ENCODE assay signal across 8 mouse cellular contexts in genomic region chr10:75833456-75834080, GRCm38 (mm10). TPM values are rescaled to one million over a fixed set of nuclear protein-coding genes. Genes with fewer than 3 reads are reported as not detected.
DNase-seq lines count a peak whose midpoint lies in the region; ATAC-seq and TF ChIP-seq lines count a peak whose summit lies in the region.

No protein-coding gene starts in this region.

- 25% methylated on average over 21 of the region's 21 CpGs for WGBS in forebrain, embryonic 14.5 days
- 12% methylated on average over 21 of the region's 21 CpGs for WGBS in intestine, embryonic 16.5 days
- WGBS in lung, embryonic 14.5 days, result 6% methylated on average over 21 of the region's 21 CpGs

- DNase-seq in heart, adult 18-20 months, result peak; percentile 41 to 53
- no peak for DNase-seq in heart, postnatal 4 days
- no peak for DNase-seq in forebrain, embryonic 14.5 days (ENCODE audit: low spot score)
- peak; percentile 43 for DNase-seq in lung, embryonic 14.5 days
- DNase-seq in spleen, postnatal 10 days (ENCODE audit: low spot score in 2 of 2), result peak; percentile 47 to 56

- peak overlapping the region; percentile 29; the same call in 1 of the 2 replicates for H3K4me3 ChIP-seq in forebrain, embryonic 14.5 days (ENCODE audit: low read depth, low read length)
- peak overlapping the region; percentile 60 for H3K4me3 ChIP-seq in intestine, embryonic 16.5 days (ENCODE audit: low read length)
- peak overlapping the region; percentile 41 for H3K4me3 ChIP-seq in lung, embryonic 14.5 days (ENCODE audit: low read depth, low read length)

- peaks cover 9% of the 10 kb centered on the region; the same call in 1 of the 2 replicates for H3K4me1 ChIP-seq in forebrain, embryonic 14.5 days (ENCODE audit: control insufficient read depth, insufficient read depth, low read length)
- peaks cover 19% of the 10 kb centered on the region for H3K4me1 ChIP-seq in intestine, embryonic 16.5 days (ENCODE audit: control insufficient read depth, insufficient read depth, low read length)
- peaks cover 25% of the 10 kb centered on the region for H3K4me1 ChIP-seq in lung, embryonic 14.5 days (ENCODE audit: insufficient read depth)

- no peak for TF ChIP-seq CTCF in lung, embryonic 14.5 days (IDR thresholded peaks at IDR 0.05; ENCODE audit: low read depth)

- H3K4me2 ChIP-seq in forebrain, embryonic 14.5 days (ENCODE audit: low read length), result peak overlapping the region; percentile 56
- H3K4me2 ChIP-seq in intestine, embryonic 16.5 days (ENCODE audit: low read depth, low read length), result peak overlapping the region; percentile 82
- peak overlapping the region; percentile 74 for H3K4me2 ChIP-seq in lung, embryonic 14.5 days

- no peaks in the 10 kb centered on the region for H3K9me3 ChIP-seq in forebrain, embryonic 14.5 days (replicated peaks; ENCODE audit: control insufficient read depth, low read length)
- no peaks in the 10 kb centered on the region for H3K9me3 ChIP-seq in intestine, embryonic 16.5 days (ENCODE audit: control insufficient read depth, low read length)
- H3K9me3 ChIP-seq in lung, embryonic 14.5 days (ENCODE audit: low read depth, low read length), result no peaks in the 10 kb centered on the region

- H3K36me3 ChIP-seq in forebrain, embryonic 14.5 days (ENCODE audit: control insufficient read depth, insufficient read depth, low read length), result no peaks in the 10 kb centered on the region
- no peaks in the 10 kb centered on the region for H3K36me3 ChIP-seq in intestine, embryonic 16.5 days (ENCODE audit: control insufficient read depth, insufficient read depth, low read length)
- no peaks in the 10 kb centered on the region for H3K36me3 ChIP-seq in lung, embryonic 14.5 days (ENCODE audit: insufficient read depth)

- no peaks in the 10 kb centered on the region; the same call in 1 of the 2 replicates for H3K27me3 ChIP-seq in forebrain, embryonic 14.5 days (replicated peaks; ENCODE audit: control insufficient read depth, insufficient read depth, low read length)
- no peaks in the 10 kb centered on the region for H3K27me3 ChIP-seq in intestine, embryonic 16.5 days (replicated peaks; ENCODE audit: control insufficient read depth, insufficient read depth, low read length)
- H3K27me3 ChIP-seq in lung, embryonic 14.5 days (ENCODE audit: insufficient read depth, low read length), result no peaks in the 10 kb centered on the region

- ATAC-seq in forebrain, embryonic 14.5 days, result no peak
- no peak for ATAC-seq in intestine, embryonic 16.5 days
- ATAC-seq in lung, embryonic 14.5 days (ENCODE audit: insufficient read depth), result no peak
- ATAC-seq in cerebellum, adult (ENCODE audit: insufficient number of reproducible peaks, low FRiP score, low TSS enrichment), result no peak
- ATAC-seq in frontal cortex, adult (ENCODE audit: low TSS enrichment), result no peak

- H3K27ac ChIP-seq in forebrain, embryonic 14.5 days (ENCODE audit: low read depth, low read length), result no peak overlapping the region
- H3K27ac ChIP-seq in intestine, embryonic 16.5 days (ENCODE audit: low read length), result peak overlapping the region; percentile 81
- H3K27ac ChIP-seq in lung, embryonic 14.5 days (ENCODE audit: low read depth), result peak overlapping the region; percentile 70

- no peak overlapping the region for H3K9ac ChIP-seq in forebrain, embryonic 14.5 days (ENCODE audit: low read length)
- peak overlapping the region; percentile 72 for H3K9ac ChIP-seq in intestine, embryonic 16.5 days (ENCODE audit: low read depth, low read length)
- H3K9ac ChIP-seq in lung, embryonic 14.5 days, result peak overlapping the region; percentile 54

RNA-seq across cellular contexts. Expression of gene Gstt2, which starts 3.7 kb away (rescaled TPM):
- total RNA-seq in heart, adult 18-20 months (2021), result 10 to 100 TPM in 1 of 2 experiments, 1 to 10 TPM in 1; 7.8 to 10.7 TPM
- total RNA-seq in heart, postnatal 4 days (2021), result 1 to 10 TPM; 8.7 to 9.6 TPM
- polyA plus RNA-seq in forebrain, embryonic 14.5 days (2014; fragmentation: Nextera tagmentation; extraction: Ambion mirVana), result 4.1 and 6.0 TPM in 2 replicates
- polyA plus RNA-seq in intestine, embryonic 16.5 days (2015; fragmentation: Nextera tagmentation; extraction: Ambion mirVana), result 78.3 and 83.7 TPM in 2 replicates
- polyA plus RNA-seq in lung, embryonic 14.5 days (2014; fragmentation: Nextera tagmentation; extraction: Ambion mirVana), result 28.0 and 29.8 TPM in 2 replicates

RNA-seq across cellular contexts. Expression of gene Gstt4, which starts 11.2 kb away (rescaled TPM):
- not detected for total RNA-seq in heart, adult 18-20 months (2021)
- not detected for total RNA-seq in heart, postnatal 4 days (2021)
- polyA plus RNA-seq in forebrain, embryonic 14.5 days (2014; fragmentation: Nextera tagmentation; extraction: Ambion mirVana), result not detected in 2 replicates
- polyA plus RNA-seq in intestine, embryonic 16.5 days (2015; fragmentation: Nextera tagmentation; extraction: Ambion mirVana), result not detected in 2 replicates
- polyA plus RNA-seq in lung, embryonic 14.5 days (2014; fragmentation: Nextera tagmentation; extraction: Ambion mirVana), result not detected in 2 replicates

RNA-seq across cellular contexts. Expression of gene Mif, which starts 26.5 kb away (rescaled TPM):
- 100 to 1,000 TPM; 215 to 232 TPM for total RNA-seq in heart, adult 18-20 months (2021)
- 100 to 1,000 TPM; 422 to 490 TPM for total RNA-seq in heart, postnatal 4 days (2021)
- polyA plus RNA-seq in forebrain, embryonic 14.5 days (2014; fragmentation: Nextera tagmentation; extraction: Ambion mirVana), result 1,715 and 2,306 TPM in 2 replicates
- polyA plus RNA-seq in intestine, embryonic 16.5 days (2015; fragmentation: Nextera tagmentation; extraction: Ambion mirVana), result 1,982 and 2,201 TPM in 2 replicates
- 2,116 and 2,356 TPM in 2 replicates for polyA plus RNA-seq in lung, embryonic 14.5 days (2014; fragmentation: Nextera tagmentation; extraction: Ambion mirVana)

RNA-seq across cellular contexts. Expression of gene Gstt1, which starts 35.2 kb away (rescaled TPM):
- total RNA-seq in heart, adult 18-20 months (2021), result 10 to 100 TPM; 16.1 to 22.4 TPM
- total RNA-seq in heart, postnatal 4 days (2021), result 1 to 10 TPM; 3.5 to 4.4 TPM
- 11.5 and 13.0 TPM in 2 replicates for polyA plus RNA-seq in forebrain, embryonic 14.5 days (2014; fragmentation: Nextera tagmentation; extraction: Ambion mirVana)
- 16.4 and 19.2 TPM in 2 replicates for polyA plus RNA-seq in intestine, embryonic 16.5 days (2015; fragmentation: Nextera tagmentation; extraction: Ambion mirVana)
- polyA plus RNA-seq in lung, embryonic 14.5 days (2014; fragmentation: Nextera tagmentation; extraction: Ambion mirVana), result 23.5 and 24.8 TPM in 2 replicates

RNA-seq across cellular contexts. Expression of gene Gstt3, which starts 52.4 kb away (rescaled TPM):
- 1 to 10 TPM; 3.7 to 5.0 TPM for total RNA-seq in heart, adult 18-20 months (2021)
- total RNA-seq in heart, postnatal 4 days (2021), result 1 to 10 TPM; 1.2 to 1.3 TPM
- polyA plus RNA-seq in forebrain, embryonic 14.5 days (2014; fragmentation: Nextera tagmentation; extraction: Ambion mirVana), result 0.67 and 1.2 TPM in 2 replicates
- polyA plus RNA-seq in intestine, embryonic 16.5 days (2015; fragmentation: Nextera tagmentation; extraction: Ambion mirVana), result 49.1 and 53.1 TPM in 2 replicates
- polyA plus RNA-seq in lung, embryonic 14.5 days (2014; fragmentation: Nextera tagmentation; extraction: Ambion mirVana), result 18.9 and 19.8 TPM in 2 replicates

Comparison
In these comparisons a context has a peak if more than half of its experiments do, and no peak if none do; other contexts are left out.
1. DNase-seq: peak in heart, adult 18-20 months (2 of 2), lung, embryonic 14.5 days (single experiment) and spleen, postnatal 10 days (2 of 2); none in heart, postnatal 4 days (single experiment) and forebrain, embryonic 14.5 days (single experiment).
2. Peak in every context shown above with its lines, with median percentiles within 50 percentile points of each other: H3K4me2 ChIP-seq and H3K4me3 ChIP-seq.